Mouse (Mus musculus): ENCODE measurements around the gene Smad5. TPM values are rescaled to one million over a fixed set of nuclear protein-coding genes. Genes with fewer than 3 reads are reported as not detected.

Gene Smad5
- polyA plus RNA-seq, 1 experiment from 2014 or later = 52.3 TPM

- Histone ChIP-seq H3K36me3 (no peaks in the 10 kb centered on the region), H3K4me1 (peaks cover 59% of the 10 kb centered on the region), H3K4me3 (no peak overlapping the region), H3K27ac (no peak overlapping the region), H3K27me3 (ENCODE audit: low read depth, poor library complexity, severe bottlenecking) (no peaks in the 10 kb centered on the region), H3K9me3 (replicated peaks) (no peaks in the 10 kb centered on the region)
- no peak for DNase-seq (ENCODE audit: low spot score)
- WGBS = 54% methylated on average over 1 of the region's 1 CpGs
These were observed 67.3 kb downstream of the Smad5 start for GRCm38 (mm10) chr13:56770136-56770578.

- Histone ChIP-seq H3K27ac (no peak overlapping the region), H3K36me3 (no peaks in the 10 kb centered on the region), H3K4me3 (no peak overlapping the region), H3K9me3 (replicated peaks) (no peaks in the 10 kb centered on the region), H3K27me3 (ENCODE audit: low read depth, poor library complexity, severe bottlenecking) (no peaks in the 10 kb centered on the region), H3K4me1 (peaks cover 57% of the 10 kb centered on the region)
- DNase-seq (ENCODE audit: low spot score) = no peak
- WGBS = 71% methylated on average over 5 of the region's 5 CpGs
These were observed 68.0 kb downstream of the Smad5 start for GRCm38 (mm10) chr13:56770786-56771185.

- Histone ChIP-seq H3K9me3 (replicated peaks) (no peaks in the 10 kb centered on the region), H3K4me1 (peaks cover 52% of the 10 kb centered on the region), H3K27ac (no peak overlapping the region), H3K36me3 (no peaks in the 10 kb centered on the region), H3K4me3 (no peak overlapping the region), H3K27me3 (ENCODE audit: low read depth, poor library complexity, severe bottlenecking) (no peaks in the 10 kb centered on the region)
- 53% methylated on average over 3 of the region's 3 CpGs for WGBS
- no peak for DNase-seq (ENCODE audit: low spot score)
These were observed 69.8 kb downstream of the Smad5 start for GRCm38 (mm10) chr13:56772592-56772991.

GRCm38 (mm10) chr13:56773262-56773870, 70.6 kb downstream of the Smad5 start:
- no peak overlapping the region for H3K4me3 ChIP-seq
- H3K27me3 ChIP-seq (ENCODE audit: low read depth, poor library complexity, severe bottlenecking) = no peaks in the 10 kb centered on the region
- peaks cover 52% of the 10 kb centered on the region for H3K4me1 ChIP-seq
- 53% methylated on average over 14 of the region's 14 CpGs for WGBS
- no peak for DNase-seq (ENCODE audit: low spot score)
- no peaks in the 10 kb centered on the region for H3K9me3 ChIP-seq (replicated peaks)
- no peaks in the 10 kb centered on the region for H3K36me3 ChIP-seq
- H3K27ac ChIP-seq = no peak overlapping the region

GRCm38 (mm10) chr13:56774304-56774703, 71.5 kb downstream of the Smad5 start:
- no peaks in the 10 kb centered on the region for H3K9me3 ChIP-seq (replicated peaks)
- H3K27ac ChIP-seq = no peak overlapping the region
- H3K4me3 ChIP-seq = no peak overlapping the region
- H3K4me1 ChIP-seq = peaks cover 43% of the 10 kb centered on the region
- DNase-seq (ENCODE audit: low spot score) = no peak
- H3K36me3 ChIP-seq = no peaks in the 10 kb centered on the region
- no peaks in the 10 kb centered on the region for H3K27me3 ChIP-seq (ENCODE audit: low read depth, poor library complexity, severe bottlenecking)
- WGBS = 48% methylated on average over 5 of the region's 5 CpGs

- Histone ChIP-seq H3K4me1 (peaks cover 10% of the 10 kb centered on the region; the same call in 1 of the 2 replicates), H3K27ac (no peak overlapping the region)
- WGBS = 73% methylated on average over 13 of the region's 13 CpGs
These were observed 78.1 kb downstream of the Smad5 start for GRCm38 (mm10) chr13:56780746-56781469.

GRCm38 (mm10) chr13:56781697-56782096, 78.9 kb downstream of the Smad5 start:
- Histone ChIP-seq H3K4me1 (0 out of 2 replicates have a peak, but pooled peaks cover 4% of the 10 kb centered on the region), H3K27me3 (ENCODE audit: low read depth, poor library complexity, severe bottlenecking) (no peaks in the 10 kb centered on the region), H3K27ac (no peak overlapping the region), H3K4me3 (no peak overlapping the region), H3K9me3 (replicated peaks) (no peaks in the 10 kb centered on the region), H3K36me3 (no peaks in the 10 kb centered on the region)
- DNase-seq (ENCODE audit: low spot score) = no peak
- WGBS = 91% methylated on average over 3 of the region's 3 CpGs

More at GRCm38 (mm10) chr13:56780746-56781469, 78.1 kb downstream of the Smad5 start:
- H3K36me3 ChIP-seq = no peaks in the 10 kb centered on the region
- H3K27me3 ChIP-seq (ENCODE audit: low read depth, poor library complexity, severe bottlenecking) = no peaks in the 10 kb centered on the region
- H3K4me3 ChIP-seq = no peak overlapping the region
- H3K9me3 ChIP-seq (replicated peaks) = no peaks in the 10 kb centered on the region
- no peak for DNase-seq (ENCODE audit: low spot score)

GRCm38 (mm10) chr13:56782621-56783020, 79.8 kb downstream of the Smad5 start:
- Histone ChIP-seq H3K4me1 (0 out of 2 replicates have a peak, but pooled peaks cover 4% of the 10 kb centered on the region), H3K27me3 (ENCODE audit: low read depth, poor library complexity, severe bottlenecking) (no peaks in the 10 kb centered on the region), H3K36me3 (no peaks in the 10 kb centered on the region), H3K4me3 (no peak overlapping the region), H3K27ac (no peak overlapping the region), H3K9me3 (replicated peaks) (no peaks in the 10 kb centered on the region)
- WGBS = 85% methylated on average over 1 of the region's 1 CpGs
- no peak for DNase-seq (ENCODE audit: low spot score)

- peaks cover 27% of the 10 kb centered on the region for H3K4me1 ChIP-seq
- H3K9me3 ChIP-seq (replicated peaks) = no peaks in the 10 kb centered on the region
- no peak overlapping the region for H3K27ac ChIP-seq
- H3K4me3 ChIP-seq = no peak overlapping the region
- no peaks in the 10 kb centered on the region for H3K36me3 ChIP-seq
- 95% methylated on average over 3 of the region's 3 CpGs for WGBS
- H3K27me3 ChIP-seq (ENCODE audit: low read depth, poor library complexity, severe bottlenecking) = no peaks in the 10 kb centered on the region
- no peak for DNase-seq (ENCODE audit: low spot score)
These were observed 87.9 kb downstream of the Smad5 start for GRCm38 (mm10) chr13:56790683-56791082.

Other genes with a start within 250 kb of the Smad5 start
- gene Il9, start 220.8 kb upstream of the Smad5 start, polyA plus RNA-seq (2016; fragmentation: Nextera tagmentation; extraction: Ambion mirVana) = not detected in 2 replicates
- 1.1 and 1.4 TPM in 2 replicates for gene Fbxl21, start 180.5 kb upstream of the Smad5 start, polyA plus RNA-seq (2016; fragmentation: Nextera tagmentation; extraction: Ambion mirVana)
- gene Lect2, start 154.5 kb upstream of the Smad5 start, polyA plus RNA-seq (2016; fragmentation: Nextera tagmentation; extraction: Ambion mirVana) = not detected in 2 replicates
- 26.3 and 38.9 TPM in 2 replicates for gene Tgfbi, start 93.5 kb upstream of the Smad5 start, polyA plus RNA-seq (2016; fragmentation: Nextera tagmentation; extraction: Ambion mirVana)
- not detected in 2 replicates for gene Gm45623, start 50.8 kb downstream of the Smad5 start, polyA plus RNA-seq (2016; fragmentation: Nextera tagmentation; extraction: Ambion mirVana)
- gene Trpc7, start 193.0 kb downstream of the Smad5 start, polyA plus RNA-seq (2016; fragmentation: Nextera tagmentation; extraction: Ambion mirVana) = not detected in 2 replicates

Data from limb, embryonic 10.5 days (tissue).